Mouse (Mus musculus): ENCODE results near the gene 2200002D01Rik. TPM values are rescaled to one million over a fixed set of nuclear protein-coding genes. Genes with fewer than 3 reads are reported as not detected.
A peak's percentile ranks its signal among the peaks of the same experiment; 100 is the strongest.
"Not testable (repeated sequence)": the region's sequence is repeated elsewhere in the genome, so short reads cannot be mapped to it uniquely, and the experiment has no call there.

Gene 2200002D01Rik
- polyA plus RNA-seq, 1 experiment from 2014 or later: 9.2 TPM

GRCm38 (mm10) chr7:29255875-29256274, 7.6 kb upstream of the 2200002D01Rik start:
- no peaks in the 10 kb centered on the region for H3K27me3 ChIP-seq (replicated peaks)

GRCm38 (mm10) chr7:29253842-29254241, 5.6 kb upstream of the 2200002D01Rik start:
- no peak for ATAC-seq (ENCODE audit: insufficient number of reproducible peaks, low FRiP score)
- Histone ChIP-seq H3K27ac (ENCODE audit: poor library complexity, severe bottlenecking) (no peak overlapping the region), H3K27me3 (replicated peaks) (no peaks in the 10 kb centered on the region; the same call in 1 of the 2 replicates), H3K4me1 (replicated peaks) (peaks cover 32% of the 10 kb centered on the region), H3K4me3 (no peak overlapping the region), H3K9me3 (replicated peaks) (no peaks in the 10 kb centered on the region), H3K9ac (no peak overlapping the region), H3K36me3 (peaks cover 3% of the 10 kb centered on the region; the same call in 1 of the 2 replicates), H3K4me2 (no peak overlapping the region)
- WGBS: 50% methylated on average over 5 of the region's 5 CpGs

More at GRCm38 (mm10) chr7:29255875-29256274, 7.6 kb upstream of the 2200002D01Rik start:
- no peak overlapping the region for H3K4me2 ChIP-seq
- no peak overlapping the region for H3K27ac ChIP-seq (ENCODE audit: poor library complexity, severe bottlenecking)
- H3K4me3 ChIP-seq: no peak overlapping the region
- WGBS: 88% methylated on average over 4 of the region's 4 CpGs
- H3K9me3 ChIP-seq (replicated peaks): no peaks in the 10 kb centered on the region
- H3K36me3 ChIP-seq: peaks cover 3% of the 10 kb centered on the region; the same call in 1 of the 2 replicates
- no peak overlapping the region for H3K9ac ChIP-seq
- no peak for ATAC-seq (ENCODE audit: insufficient number of reproducible peaks, low FRiP score)
- peaks cover 39% of the 10 kb centered on the region for H3K4me1 ChIP-seq (replicated peaks)

- ATAC-seq (ENCODE audit: insufficient number of reproducible peaks, low FRiP score): no peak
- Histone ChIP-seq H3K9me3 (replicated peaks) (no peaks in the 10 kb centered on the region), H3K27me3 (replicated peaks) (no peaks in the 10 kb centered on the region; the same call in 1 of the 2 replicates), H3K27ac (ENCODE audit: poor library complexity, severe bottlenecking) (no peak overlapping the region), H3K4me2 (no peak overlapping the region), H3K4me1 (replicated peaks) (peaks cover 37% of the 10 kb centered on the region), H3K36me3 (peaks cover 8% of the 10 kb centered on the region), H3K4me3 (no peak overlapping the region), H3K9ac (no peak overlapping the region)
- WGBS: 74% methylated on average over 3 of the region's 3 CpGs
These were observed 2.9 kb upstream of the 2200002D01Rik start for GRCm38 (mm10) chr7:29251166-29251565.

- H3K9me3 ChIP-seq (replicated peaks): no peaks in the 10 kb centered on the region
- peaks cover 30% of the 10 kb centered on the region for H3K36me3 ChIP-seq
- peak overlapping the region; percentile 70 for H3K9ac ChIP-seq
- H3K4me3 ChIP-seq: peak overlapping the region; percentile 47
- H3K27ac ChIP-seq (ENCODE audit: poor library complexity, severe bottlenecking): 0 out of 2 replicates have a peak overlapping the region, but pooled peaks have one; percentile 2
- H3K4me1 ChIP-seq (replicated peaks): peaks cover 22% of the 10 kb centered on the region
- 0 out of 2 replicates have a peak, but pooled peaks have one; percentile 8 for ATAC-seq (ENCODE audit: insufficient number of reproducible peaks, low FRiP score)
- peak overlapping the region; percentile 91 for H3K4me2 ChIP-seq
- H3K27me3 ChIP-seq (replicated peaks): no peaks in the 10 kb centered on the region; the same call in 1 of the 2 replicates
- WGBS: 5% methylated on average over 19 of the region's 19 CpGs
These were observed 560 bp downstream of the 2200002D01Rik start for GRCm38 (mm10) chr7:29247706-29248105.

GRCm38 (mm10) chr7:29247314-29247700, 959 bp downstream of the 2200002D01Rik start:
- H3K9me3 ChIP-seq (replicated peaks): no peaks in the 10 kb centered on the region
- 24% methylated on average over 16 of the region's 16 CpGs for WGBS
- H3K36me3 ChIP-seq: peaks cover 30% of the 10 kb centered on the region
- H3K4me1 ChIP-seq (replicated peaks): peaks cover 22% of the 10 kb centered on the region
- ATAC-seq (ENCODE audit: insufficient number of reproducible peaks, low FRiP score): no peak
- no peak overlapping the region for H3K27ac ChIP-seq (ENCODE audit: poor library complexity, severe bottlenecking)
- H3K4me2 ChIP-seq: peak overlapping the region; percentile 91
- H3K9ac ChIP-seq: peak overlapping the region; percentile 70
- H3K27me3 ChIP-seq (replicated peaks): no peaks in the 10 kb centered on the region; the same call in 1 of the 2 replicates
- H3K4me3 ChIP-seq: peak overlapping the region; percentile 47

GRCm38 (mm10) chr7:29246619-29247313, 1.5 kb downstream of the 2200002D01Rik start:
- no peak for ATAC-seq (ENCODE audit: insufficient number of reproducible peaks, low FRiP score)
- no peak overlapping the region for H3K4me3 ChIP-seq
- peak overlapping the region; percentile 91; the same call in 1 of the 2 replicates for H3K4me2 ChIP-seq
- H3K4me1 ChIP-seq (replicated peaks): peaks cover 22% of the 10 kb centered on the region
- peaks cover 30% of the 10 kb centered on the region for H3K36me3 ChIP-seq
- no peaks in the 10 kb centered on the region; the same call in 1 of the 2 replicates for H3K27me3 ChIP-seq (replicated peaks)
- 80% methylated on average over 21 of the region's 21 CpGs for WGBS
- H3K27ac ChIP-seq (ENCODE audit: poor library complexity, severe bottlenecking): no peak overlapping the region
- H3K9me3 ChIP-seq (replicated peaks): no peaks in the 10 kb centered on the region
- H3K9ac ChIP-seq: 0 out of 2 replicates have a peak overlapping the region, but pooled peaks have one; percentile 70

GRCm38 (mm10) chr7:29246015-29246414, 2.3 kb downstream of the 2200002D01Rik start:
- no peak for ATAC-seq (ENCODE audit: insufficient number of reproducible peaks, low FRiP score)
- H3K27ac ChIP-seq (ENCODE audit: poor library complexity, severe bottlenecking): no peak overlapping the region
- no peaks in the 10 kb centered on the region; the same call in 1 of the 2 replicates for H3K27me3 ChIP-seq (replicated peaks)
- no peak overlapping the region for H3K4me3 ChIP-seq
- H3K4me1 ChIP-seq (replicated peaks): peaks cover 22% of the 10 kb centered on the region
- peaks cover 33% of the 10 kb centered on the region for H3K36me3 ChIP-seq
- no peaks in the 10 kb centered on the region for H3K9me3 ChIP-seq (replicated peaks)
- no peak overlapping the region for H3K9ac ChIP-seq
- WGBS: 84% methylated on average over 5 of the region's 5 CpGs
- no peak overlapping the region for H3K4me2 ChIP-seq

- WGBS: 82% methylated on average over 7 of the region's 7 CpGs
- H3K4me3 ChIP-seq: no peak overlapping the region
- H3K9me3 ChIP-seq (replicated peaks): no peaks in the 10 kb centered on the region
- H3K4me1 ChIP-seq (replicated peaks): peaks cover 22% of the 10 kb centered on the region
- H3K27ac ChIP-seq (ENCODE audit: poor library complexity, severe bottlenecking): no peak overlapping the region
- H3K9ac ChIP-seq: no peak overlapping the region
- H3K36me3 ChIP-seq: peaks cover 33% of the 10 kb centered on the region
- no peaks in the 10 kb centered on the region; the same call in 1 of the 2 replicates for H3K27me3 ChIP-seq (replicated peaks)
- ATAC-seq (ENCODE audit: insufficient number of reproducible peaks, low FRiP score): no peak
- no peak overlapping the region for H3K4me2 ChIP-seq
These were observed 3.4 kb downstream of the 2200002D01Rik start for GRCm38 (mm10) chr7:29244732-29245416.

GRCm38 (mm10) chr7:29238019-29238967, 10.0 kb downstream of the 2200002D01Rik start, which contains the start of gene Yif1b:
Gene Yif1b (plus strand): TSS chr7:29238329.
- Histone ChIP-seq H3K27me3 (replicated peaks) (no peaks in the 10 kb centered on the region; the same call in 1 of the 2 replicates), H3K4me2 (peak within 1 kb of the TSS; percentile 82), H3K9ac (peak within 1 kb of the TSS; percentile 72), H3K9me3 (replicated peaks) (no peaks in the 10 kb centered on the region), H3K27ac (ENCODE audit: poor library complexity, severe bottlenecking) (peak within 1 kb of the TSS; percentile 88), H3K36me3 (0 out of 2 replicates have a peak, but pooled peaks cover 3% of the 10 kb centered on the region), H3K4me1 (replicated peaks) (peaks cover 20% of the 10 kb centered on the region), H3K4me3 (peak within 1 kb of the TSS; percentile 67)
- WGBS: under 1% methylated on average over 60 of the region's 60 CpGs
- peak; percentile 97 for ATAC-seq (ENCODE audit: insufficient number of reproducible peaks, low FRiP score)

- 27% methylated on average over 6 of the region's 6 CpGs for WGBS
- not testable (repeated sequence) for ATAC-seq (ENCODE audit: insufficient number of reproducible peaks, low FRiP score); H3K36me3 ChIP-seq
These were observed 10.7 kb downstream of the 2200002D01Rik start for GRCm38 (mm10) chr7:29237596-29237995.

More at GRCm38 (mm10) chr7:29237596-29237995, 10.7 kb downstream of the 2200002D01Rik start:
- H3K9me3 ChIP-seq (replicated peaks); H3K27me3 ChIP-seq (replicated peaks): not testable (repeated sequence)
- peak overlapping the region; percentile 88 for H3K27ac ChIP-seq (ENCODE audit: poor library complexity, severe bottlenecking)
- peaks cover 20% of the 10 kb centered on the region for H3K4me1 ChIP-seq (replicated peaks)
- H3K4me2 ChIP-seq: peak overlapping the region; percentile 65
- H3K9ac ChIP-seq: 0 out of 2 replicates have a peak overlapping the region, but pooled peaks have one; percentile 52
- peak overlapping the region; percentile 67 for H3K4me3 ChIP-seq
